Mouse (Mus musculus): ENCODE measurements at regions not wholly inside any gene's neighbourhood (a gene's known extent, or its start where the extent isn't known, plus 50 kb on each side); places are given as distances from the start of the nearest gene placed in this dataset.

DNA sequence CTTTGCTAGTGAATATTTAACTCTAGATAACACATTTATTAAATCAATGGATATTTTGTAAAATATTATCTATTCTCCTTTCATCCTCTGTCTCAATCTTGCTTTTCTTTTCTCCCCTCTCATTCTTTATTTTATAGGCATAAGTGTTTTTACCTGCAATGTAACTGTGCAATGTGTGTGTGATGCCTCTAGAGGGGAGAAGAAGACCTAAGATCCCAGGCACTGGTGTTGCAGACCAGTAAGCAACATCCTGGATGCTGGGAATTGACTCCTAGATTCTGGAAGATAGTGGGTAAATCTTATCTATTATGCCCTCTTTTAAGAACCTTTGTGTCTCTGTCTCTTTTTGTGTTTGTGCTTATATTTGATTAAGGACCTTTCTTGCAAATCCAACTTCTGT is 605.6 kb downstream of the Kcnt2 start:
- H3K4me1 ChIP-seq (ENCODE audit: control insufficient read depth, insufficient read depth, low read length) = no peaks in the 10 kb centered on the region
- DNase-seq (ENCODE audit: low spot score) (no peak), ATAC-seq (ENCODE audit: low FRiP score, low read depth) (no peak)
- no peak for TF ChIP-seq POLR2A (IDR thresholded peaks at IDR 0.05; ENCODE audit: borderline replicate concordance, extremely low read depth, insufficient read depth, insufficient read length)
- no peak overlapping the region for H3K9ac ChIP-seq (ENCODE audit: low read depth, low read length, severe bottlenecking)
- no peak overlapping the region for H3K27ac ChIP-seq (replicated peaks; ENCODE audit: low read depth, low read length)
- H3K9me3 ChIP-seq (ENCODE audit: control insufficient read depth, low read length) = no peaks in the 10 kb centered on the region
- H3K36me3 ChIP-seq (ENCODE audit: control insufficient read depth, insufficient read depth, low read length) = no peaks in the 10 kb centered on the region
- H3K4me2 ChIP-seq (replicated peaks; ENCODE audit: low read depth, low read length, severe bottlenecking) = no peak overlapping the region
- H3K4me3 ChIP-seq (replicated peaks; ENCODE audit: low read length) = no peak overlapping the region
- no peaks in the 10 kb centered on the region for H3K27me3 ChIP-seq (ENCODE audit: control insufficient read depth, insufficient read depth, low read length)
